Mouse (Mus musculus): ENCODE data around the gene Sh3gl3. TPM values are rescaled to one million over a fixed set of nuclear protein-coding genes. Genes with fewer than 3 reads are reported as not detected.

Gene Sh3gl3
- polyA plus RNA-seq, 1 experiment from 2014 or later = 4.0 TPM

DNA sequence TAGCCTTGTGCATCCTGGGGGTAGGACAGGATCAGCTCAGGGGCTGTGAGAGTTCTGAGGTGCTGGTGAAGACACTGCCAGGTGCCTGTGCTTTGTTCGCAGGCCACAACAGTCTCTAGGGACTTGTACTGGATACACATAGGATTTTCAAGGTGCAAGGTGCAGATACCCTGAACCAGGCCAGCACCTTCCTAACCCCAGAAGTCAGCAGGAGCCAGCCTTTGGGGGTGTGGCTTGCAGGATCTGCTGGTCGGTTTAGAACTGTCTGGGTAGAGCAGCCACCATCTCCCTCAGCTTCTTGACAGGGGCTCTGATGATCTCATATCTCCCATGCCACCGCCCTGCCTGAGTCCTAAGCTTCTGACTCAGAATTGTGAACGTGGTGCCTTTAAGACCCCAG, 156.2 kb downstream of the Sh3gl3 start:
- Histone ChIP-seq H3K36me3 (ENCODE audit: control insufficient read depth, insufficient read depth, low read length) (no peaks in the 10 kb centered on the region), H3K4me2 (replicated peaks; ENCODE audit: low read depth) (no peak overlapping the region), H3K27ac (replicated peaks) (no peak overlapping the region), H3K4me1 (replicated peaks; ENCODE audit: control insufficient read depth, insufficient read depth) (no peaks in the 10 kb centered on the region), H3K27me3 (ENCODE audit: control insufficient read depth, insufficient read depth, low read length) (no peaks in the 10 kb centered on the region; the same call in 1 of the 2 replicates), H3K9ac (ENCODE audit: low read length) (no peak overlapping the region), H3K9me3 (ENCODE audit: control insufficient read depth, low read length) (no peaks in the 10 kb centered on the region), H3K4me3 (ENCODE audit: low read depth, low read length) (no peak overlapping the region)
- ATAC-seq (ENCODE audit: low FRiP score, low TSS enrichment) (0 out of 2 replicates have a peak, but pooled peaks have one; percentile 26), DNase-seq (ENCODE audit: low spot score) (peak; percentile 12)
- WGBS = 67% methylated on average over 4 of the region's 4 CpGs
- TF ChIP-seq EP300 (optimal IDR thresholded peaks at IDR 0.05) (no peak), CTCF (IDR thresholded peaks at IDR 0.05; ENCODE audit: low read depth) (no peak)

DNA sequence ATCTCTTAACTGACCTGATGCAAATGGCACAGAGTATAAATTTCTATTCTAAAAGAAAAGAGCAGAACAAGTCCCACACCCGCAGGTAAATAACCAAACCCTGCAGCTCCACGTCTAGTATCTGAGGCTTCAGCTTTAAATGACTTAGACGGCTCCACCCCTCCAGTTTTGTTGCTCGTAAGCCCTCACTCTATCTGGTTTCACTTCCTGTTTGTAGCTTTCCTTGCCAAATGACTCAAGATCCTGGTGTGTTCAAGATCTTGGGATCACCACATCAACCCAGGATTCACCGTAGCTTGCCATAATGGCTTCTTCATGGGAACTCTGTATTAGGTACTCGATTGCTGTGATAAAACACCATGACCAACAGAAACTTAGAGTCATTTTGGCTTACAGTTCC, 157.2 kb downstream of the Sh3gl3 start:
- no peak overlapping the region for H3K4me2 ChIP-seq (replicated peaks; ENCODE audit: low read depth)
- no peaks in the 10 kb centered on the region for H3K36me3 ChIP-seq (ENCODE audit: control insufficient read depth, insufficient read depth, low read length)
- ATAC-seq (ENCODE audit: low FRiP score, low TSS enrichment) (peak; percentile 54; the same call in 1 of the 2 replicates), DNase-seq (ENCODE audit: low spot score) (peak; percentile 14)
- no peaks in the 10 kb centered on the region for H3K9me3 ChIP-seq (ENCODE audit: control insufficient read depth, low read length)
- TF ChIP-seq CTCF (IDR thresholded peaks at IDR 0.05; ENCODE audit: low read depth) (no peak), EP300 (optimal IDR thresholded peaks at IDR 0.05) (no peak)
- no peak overlapping the region for H3K9ac ChIP-seq (ENCODE audit: low read length)
- no peak overlapping the region for H3K27ac ChIP-seq (replicated peaks)
- no peaks in the 10 kb centered on the region for H3K4me1 ChIP-seq (replicated peaks; ENCODE audit: control insufficient read depth, insufficient read depth)
- WGBS = 54% methylated on average over 6 of the region's 6 CpGs
- H3K4me3 ChIP-seq (ENCODE audit: low read depth, low read length) = no peak overlapping the region
- H3K27me3 ChIP-seq (ENCODE audit: control insufficient read depth, insufficient read depth, low read length) = no peaks in the 10 kb centered on the region; the same call in 1 of the 2 replicates

DNA sequence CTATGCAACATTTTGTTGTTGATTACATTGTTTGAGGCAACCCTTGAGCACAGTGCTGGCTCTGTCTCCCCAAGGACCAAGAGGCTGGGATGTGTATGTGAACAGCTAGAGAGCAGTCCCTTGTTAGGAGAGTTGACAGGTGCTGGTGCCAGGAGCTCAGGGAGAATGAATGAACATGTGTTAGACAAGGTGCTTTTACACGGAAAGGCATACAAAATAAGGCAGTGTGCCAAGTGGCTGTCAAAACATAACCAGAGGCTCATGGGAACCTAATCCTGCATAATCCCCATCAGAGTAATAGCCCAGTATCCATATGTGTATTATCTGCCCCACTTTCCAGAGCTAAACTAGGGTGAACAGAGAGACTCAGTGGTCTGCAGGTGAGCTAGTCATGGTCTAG, 160.4 kb downstream of the Sh3gl3 start:
- Histone ChIP-seq H3K9me3 (ENCODE audit: control insufficient read depth, low read length) (no peaks in the 10 kb centered on the region), H3K4me3 (ENCODE audit: low read depth, low read length) (no peak overlapping the region), H3K4me1 (replicated peaks; ENCODE audit: control insufficient read depth, insufficient read depth) (no peaks in the 10 kb centered on the region; the same call in 1 of the 2 replicates), H3K9ac (ENCODE audit: low read length) (no peak overlapping the region), H3K27ac (replicated peaks) (no peak overlapping the region), H3K36me3 (ENCODE audit: control insufficient read depth, insufficient read depth, low read length) (no peaks in the 10 kb centered on the region), H3K27me3 (ENCODE audit: control insufficient read depth, insufficient read depth, low read length) (no peaks in the 10 kb centered on the region; the same call in 1 of the 2 replicates), H3K4me2 (replicated peaks; ENCODE audit: low read depth) (no peak overlapping the region)
- peak; percentile 13 for DNase-seq (ENCODE audit: low spot score)
- no peak for TF ChIP-seq CTCF (IDR thresholded peaks at IDR 0.05; ENCODE audit: low read depth)
- no peak for TF ChIP-seq EP300 (optimal IDR thresholded peaks at IDR 0.05)
- 24% methylated on average over 1 of the region's 1 CpGs for WGBS
- ATAC-seq (ENCODE audit: low FRiP score, low TSS enrichment) = no peak

DNA sequence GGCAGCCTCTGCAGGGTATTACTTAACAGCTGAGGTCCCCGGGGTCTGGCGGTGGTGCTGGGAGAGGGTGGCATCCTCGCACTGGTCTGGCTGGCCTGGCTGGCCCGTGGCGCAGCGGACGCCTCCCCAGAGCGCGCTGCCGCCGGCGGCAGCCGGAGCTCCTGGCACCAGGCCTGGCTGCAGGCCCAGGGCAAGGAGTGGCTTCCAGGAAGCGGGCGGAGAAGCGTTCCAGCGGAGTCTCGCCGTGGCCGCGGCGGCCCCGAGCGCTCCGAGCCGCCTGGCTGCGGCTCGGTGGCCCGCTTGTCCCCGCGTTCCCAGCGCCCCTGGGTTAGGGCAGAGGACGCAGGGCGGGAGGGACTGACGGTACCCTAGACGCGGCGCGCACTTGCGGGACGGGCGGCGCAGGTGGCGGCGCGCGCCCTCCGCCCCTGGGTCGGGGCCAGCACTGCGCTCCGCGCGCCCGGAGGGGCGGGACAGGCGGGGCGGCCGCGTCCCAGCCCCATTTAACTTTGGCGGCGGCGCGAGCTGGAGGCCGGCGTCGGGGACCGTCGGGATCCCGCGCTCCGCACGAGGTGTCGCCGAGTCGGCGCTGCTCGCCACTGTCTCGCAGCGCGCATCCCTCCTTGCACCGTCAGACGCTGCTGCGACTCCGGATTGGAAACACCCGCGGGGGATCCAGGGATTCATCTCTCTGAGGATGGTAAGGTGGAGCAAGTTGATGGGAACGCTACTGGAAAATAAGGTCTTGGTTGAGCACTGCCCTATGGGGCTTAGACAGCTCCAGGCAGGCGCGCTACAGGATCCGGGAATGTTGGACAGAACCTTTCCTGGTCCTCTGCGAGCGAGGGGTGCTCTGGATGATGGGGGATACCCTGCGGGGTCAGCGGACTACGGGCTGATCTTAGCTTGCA, 161.8 kb downstream of the Sh3gl3 start, which contains the start of gene Adamtsl3:
Adamtsl3 (plus strand) TSS at position 484 of the 911 bp plus-strand sequence.
- TF ChIP-seq CTCF (IDR thresholded peaks at IDR 0.05; ENCODE audit: low read depth) = no peak

DNA sequence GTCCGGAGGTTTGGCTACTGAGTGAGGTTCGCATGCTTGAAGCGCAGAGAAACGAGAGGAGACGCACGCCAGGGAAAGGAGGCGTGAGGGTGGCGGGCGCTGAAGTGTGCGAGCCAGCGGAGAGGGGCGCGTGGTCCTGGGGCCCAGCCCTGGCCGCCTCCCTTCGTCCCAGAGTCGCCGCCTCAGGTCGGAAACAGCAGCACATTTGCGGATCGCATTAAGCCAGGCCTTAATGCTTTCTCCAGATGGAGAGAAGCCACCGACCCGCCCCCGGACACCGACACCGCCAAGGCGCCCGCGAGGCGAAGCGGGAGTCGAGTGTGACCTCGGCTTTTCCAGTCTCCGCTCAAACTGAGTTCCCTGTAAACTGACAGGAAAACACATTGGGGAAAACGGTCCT, 162.5 kb downstream of the Sh3gl3 start:
- peak overlapping the region; percentile 9; the same call in 1 of the 2 replicates for H3K9ac ChIP-seq (ENCODE audit: low read length)
- WGBS = under 1% methylated on average over 34 of the region's 34 CpGs
- TF ChIP-seq EP300 (optimal IDR thresholded peaks at IDR 0.05) (no peak), CTCF (IDR thresholded peaks at IDR 0.05; ENCODE audit: low read depth) (peak; percentile 46)
- peak overlapping the region; percentile 70 for H3K4me2 ChIP-seq (replicated peaks; ENCODE audit: low read depth)
- ATAC-seq (ENCODE audit: low FRiP score, low TSS enrichment) (peak; percentile 44), DNase-seq (ENCODE audit: low spot score) (peak; percentile 33)
- no peaks in the 10 kb centered on the region for H3K9me3 ChIP-seq (ENCODE audit: control insufficient read depth, low read length)
- H3K36me3 ChIP-seq (ENCODE audit: control insufficient read depth, insufficient read depth, low read length) = no peaks in the 10 kb centered on the region
- H3K27ac ChIP-seq (replicated peaks) = no peak overlapping the region
- H3K4me3 ChIP-seq (ENCODE audit: low read depth, low read length) = peak overlapping the region; percentile 43
- no peaks in the 10 kb centered on the region; the same call in 1 of the 2 replicates for H3K4me1 ChIP-seq (replicated peaks; ENCODE audit: control insufficient read depth, insufficient read depth)
- H3K27me3 ChIP-seq (ENCODE audit: control insufficient read depth, insufficient read depth, low read length) = no peaks in the 10 kb centered on the region; the same call in 1 of the 2 replicates

More for the DNA sequence above, 161.8 kb downstream of the Sh3gl3 start, which contains the start of gene Adamtsl3:
- Histone ChIP-seq H3K27me3 (ENCODE audit: control insufficient read depth, insufficient read depth, low read length) (no peaks in the 10 kb centered on the region; the same call in 1 of the 2 replicates), H3K9me3 (ENCODE audit: control insufficient read depth, low read length) (no peaks in the 10 kb centered on the region), H3K4me3 (ENCODE audit: low read depth, low read length) (peak within 1 kb of the TSS; percentile 43), H3K9ac (ENCODE audit: low read length) (peak within 1 kb of the TSS; percentile 18), H3K27ac (replicated peaks) (no peak within 1 kb of the TSS), H3K4me2 (replicated peaks; ENCODE audit: low read depth) (peak within 1 kb of the TSS; percentile 70), H3K36me3 (ENCODE audit: control insufficient read depth, insufficient read depth, low read length) (no peaks in the 10 kb centered on the region), H3K4me1 (replicated peaks; ENCODE audit: control insufficient read depth, insufficient read depth) (no peaks in the 10 kb centered on the region; the same call in 1 of the 2 replicates)
- ATAC-seq (ENCODE audit: low FRiP score, low TSS enrichment) (peak; percentile 69), DNase-seq (ENCODE audit: low spot score) (peak; percentile 71)
- WGBS = 2% methylated on average over 88 of the region's 95 CpGs
